Mouse (Mus musculus): Measurements from ENCODE around the gene Rhpn2.

Gene Rhpn2

DNA sequence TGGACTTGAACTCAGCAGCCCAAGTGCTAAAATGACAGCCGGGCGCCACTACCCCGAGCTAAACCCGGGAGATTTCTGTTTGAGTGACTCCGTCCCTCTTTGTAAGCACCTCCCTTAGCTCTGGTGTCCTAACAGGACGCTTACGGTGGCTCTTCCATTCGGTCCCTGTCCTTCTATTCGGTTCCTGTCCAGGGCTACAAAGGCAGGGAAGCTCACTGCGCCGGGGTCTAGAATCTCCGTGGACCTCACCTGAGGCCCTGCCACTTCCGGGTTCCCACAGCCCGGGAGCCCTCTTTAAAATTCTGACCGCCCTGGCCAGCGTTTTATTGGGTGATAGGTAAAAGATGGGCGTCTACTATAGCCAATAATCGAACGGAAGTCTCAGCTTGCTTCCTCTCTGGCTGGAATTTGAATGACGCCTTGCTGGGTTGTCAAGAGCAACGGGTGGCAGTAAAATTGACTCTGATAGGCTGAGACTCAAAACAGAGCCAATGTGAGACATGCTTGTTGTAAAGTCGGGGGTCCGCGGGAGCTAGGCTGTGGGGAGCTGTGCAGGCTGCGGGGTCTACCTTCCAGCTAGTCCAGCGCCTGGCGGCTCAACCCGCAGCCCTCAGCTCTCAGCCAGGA is 62.7 kb downstream of the Rhpn2 start, which contains the start of the genes Faap24 and Cep89:
Gene Faap24, minus strand, starts transcription at position 295 of the 627 bp plus-strand sequence.
Gene Cep89, plus strand, starts transcription at position 494 of the 627 bp plus-strand sequence.
- CTCF ChIA-PET = interaction anchor here (0.5 to 3.0 kb wide), 24 partner anchors 8 to 597 kb away, joined by 3 to 22 read pairs (median 4); partner anchors contain the start of gene Rhpn2 (in 1 of the 4)

DNA sequence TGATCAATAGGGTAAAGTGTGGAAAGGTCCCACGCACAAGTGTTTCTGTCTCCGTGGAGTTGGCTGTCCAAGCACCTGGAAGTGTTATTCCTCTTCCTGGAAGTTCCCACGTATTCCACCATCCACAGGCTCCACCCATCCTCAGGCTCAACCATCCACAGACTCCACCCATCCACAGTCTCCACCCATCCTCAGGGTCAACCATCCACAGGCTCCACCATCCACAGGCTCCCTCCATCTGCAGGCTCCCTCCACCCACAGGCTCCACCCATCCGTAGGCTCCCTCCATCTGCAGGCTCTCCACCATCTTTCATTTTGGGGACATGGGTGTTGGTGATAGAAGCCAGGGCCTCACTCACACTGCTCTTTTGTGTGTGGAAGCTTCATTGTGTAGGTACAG is 67.2 kb downstream of the Rhpn2 start:
- POLR2A ChIA-PET = interaction anchor here in 2 of 4 experiments (0.7 to 1.2 kb wide), 2 partner anchors 44 to 81 kb away, joined by 3 read pairs; no protein-coding TSS in a partner anchor
- CTCF ChIA-PET = no interaction called here

More for the DNA sequence above, 62.7 kb downstream of the Rhpn2 start, which contains the start of the genes Faap24 and Cep89:
- POLR2A ChIA-PET = interaction anchor here (0.6 to 5.3 kb wide), 59 partner anchors 9 to 407 kb away, joined by 3 to 65 read pairs (median 4); partner anchors contain the start of genes Rhpn2 (in 2 of the 4), Ankrd27 (in 1 of the 4), Gpatch1 (in 1 of the 4) and Rgs9bp (in 1 of the 4)

- ChIA-PET POLR2A (interaction anchor here in 3 of 4 experiments (0.6 to 2.8 kb wide), 9 partner anchors 10 to 49 kb away, joined by 3 to 11 read pairs (median 6); partner anchors contain the start of genes Cep89 (in 2 of the 3) and Faap24 (in 2 of the 3)), CTCF (interaction anchor here in 2 of 4 experiments (0.6 kb wide), 2 partner anchors 18 to 156 kb away, joined by 3 read pairs; no protein-coding TSS in a partner anchor)
Measured at GRCm38 (mm10) chr7:35415226-35415625, 81.3 kb downstream of the Rhpn2 start.

- CTCF ChIA-PET = interaction anchor here in 3 of 4 experiments (0.6 to 1.6 kb wide), 6 partner anchors 19 to 740 kb away, joined by 3 to 5 read pairs (median 4); partner anchors contain the start of genes Cep89 (in 1 of the 3) and Faap24 (in 1 of the 3)
- POLR2A ChIA-PET = interaction anchor here in 3 of 4 experiments (0.6 to 2.8 kb wide), 18 partner anchors 8 to 976 kb away, joined by 3 to 11 read pairs (median 3); partner anchors contain the start of genes Cep89 (in 2 of the 3) and Faap24 (in 2 of the 3)
Measured at GRCm38 (mm10) chr7:35415801-35416653, 82.1 kb downstream of the Rhpn2 start.

DNA sequence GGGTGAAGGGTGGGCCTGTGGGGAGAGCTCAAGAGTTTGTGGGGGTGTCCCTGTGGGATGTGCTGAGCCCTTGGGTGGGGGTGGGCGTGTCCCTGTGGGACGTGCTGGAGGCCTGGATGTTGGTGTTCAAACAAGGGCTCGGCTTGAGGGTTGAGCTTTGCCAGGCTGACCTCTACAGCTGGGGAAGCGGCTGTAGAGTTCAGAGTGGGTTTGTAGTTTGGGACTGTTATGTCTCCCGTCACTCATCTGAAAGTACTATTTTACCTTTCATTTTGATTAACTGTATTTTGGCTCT is 82.6 kb downstream of the Rhpn2 start:
- POLR2A ChIA-PET = interaction anchor here in 2 of 4 experiments (0.6 to 2.8 kb wide), 14 partner anchors 8 to 977 kb away, joined by 3 to 11 read pairs (median 4); partner anchors contain the start of genes Cep89 (in 1 of the 2) and Faap24 (in 1 of the 2)
- CTCF ChIA-PET = interaction anchor here in 3 of 4 experiments (0.6 to 1.6 kb wide), 6 partner anchors 20 to 741 kb away, joined by 3 to 5 read pairs (median 4); partner anchors contain the start of genes Cep89 (in 1 of the 3) and Faap24 (in 1 of the 3)

DNA sequence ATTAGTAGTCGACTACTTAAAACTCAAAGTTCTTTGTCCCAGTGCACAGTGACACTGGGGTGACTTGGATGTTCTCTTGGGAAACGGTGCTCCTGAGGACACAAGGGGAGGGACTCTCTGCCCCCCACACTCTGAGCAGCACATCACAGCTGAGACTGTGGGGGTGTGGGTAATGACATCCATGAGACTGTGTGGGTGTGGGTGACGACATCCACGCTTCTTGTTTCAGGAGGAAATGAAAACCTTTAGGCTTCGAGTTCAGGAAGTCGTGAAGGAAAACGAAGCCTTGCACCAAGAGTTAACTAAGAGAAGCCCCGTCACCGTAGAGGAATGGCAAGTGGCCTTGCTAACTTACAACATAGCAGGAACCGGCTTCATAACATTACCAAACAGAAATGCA is 89.1 kb downstream of the Rhpn2 start:
- CTCF ChIA-PET = interaction anchor here in 1 of 4 experiments (0.7 kb wide), 1 partner anchor 792 kb away, joined by 4 read pairs; no protein-coding TSS in a partner anchor
- POLR2A ChIA-PET = interaction anchor here in 1 of 4 experiments (1.2 to 2.6 kb wide), 2 partner anchors 13 to 26 kb away, joined by 4 to 7 read pairs; partner anchors contain the start of genes Cep89 and Faap24

- ChIA-PET POLR2A (interaction anchor here in 1 of 4 experiments (0.6 kb wide), 1 partner anchor 328 kb away, joined by 3 read pairs; no protein-coding TSS in a partner anchor), CTCF (interaction anchor here in 1 of 4 experiments (0.6 kb wide), 1 partner anchor 178 kb away, joined by 7 read pairs; no protein-coding TSS in a partner anchor)
Measured at GRCm38 (mm10) chr7:35428146-35428545, 94.2 kb downstream of the Rhpn2 start.

GRCm38 (mm10) chr7:35435266-35435665 is 101.3 kb downstream of the Rhpn2 start:
- ChIA-PET POLR2A (interaction anchor here in 2 of 4 experiments (1.3 to 2.9 kb wide), 6 partner anchors 9 to 43 kb away, joined by 3 to 10 read pairs (median 4); partner anchors contain the start of gene Slc7a9 (in 1 of the 2)), CTCF (interaction anchor here in 1 of 4 experiments (0.6 to 0.7 kb wide), 2 partner anchors 13 to 67 kb away, joined by 3 read pairs; no protein-coding TSS in a partner anchor)
